Mouse (Mus musculus) frontal cortex, postnatal 36 days (tissue): ENCODE measurements around the gene Uqcr10.
A peak's percentile ranks its signal among the peaks of the same experiment; 100 is the strongest.

ENCODE experiments used
- DNase-seq, 2 experiments: peaks; one replicate each; pipeline ENCODE4 v3.0.0; 2022; ENCODE audit warnings: low spot score in 2 of 2

Uqcr10 gene

DNA sequence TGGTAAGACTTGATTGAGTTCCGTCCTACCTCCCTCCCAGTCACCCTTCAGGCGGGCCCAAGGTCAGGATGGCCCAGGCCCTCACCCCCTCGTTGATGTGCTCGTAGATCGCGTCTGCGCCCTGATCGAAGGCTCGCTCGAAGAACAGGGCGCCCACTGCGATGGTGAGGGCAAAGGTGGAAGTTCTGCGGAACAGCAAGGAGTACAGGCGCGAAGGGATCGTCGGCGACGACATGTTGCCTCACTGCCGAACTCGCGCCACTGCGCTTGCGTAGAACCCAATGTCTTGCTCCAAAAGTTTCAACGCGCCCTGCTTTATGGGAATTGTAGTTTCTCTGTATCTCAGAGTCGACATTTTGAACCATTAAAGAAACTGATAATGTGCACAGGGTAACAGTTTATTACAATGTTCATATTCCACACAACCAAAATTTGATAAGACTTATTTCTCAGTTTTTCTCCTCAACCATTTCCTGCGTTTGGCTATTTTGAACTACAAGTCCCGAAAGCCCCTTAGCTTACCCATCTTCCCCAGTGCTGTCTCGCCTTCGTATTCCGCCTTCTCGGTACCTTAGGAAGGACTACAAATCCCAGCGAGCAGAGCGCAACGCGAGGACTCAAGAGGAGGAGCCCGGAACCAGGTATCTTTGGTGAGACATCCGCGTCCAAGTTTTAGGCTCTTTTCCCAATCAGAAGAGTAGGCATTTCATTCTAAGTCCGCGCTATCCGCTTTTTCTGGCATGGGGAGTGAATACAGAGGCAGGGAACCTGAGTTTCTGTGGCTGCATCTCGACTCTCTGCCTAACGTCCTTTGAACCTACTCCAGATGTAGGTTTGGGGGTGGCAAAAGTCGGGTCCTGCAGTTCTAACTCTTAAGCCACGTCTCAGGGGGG is at the start of gene Uqcr10, which contains the start of gene Zmat5:
Gene Uqcr10 (minus strand): TSS at position 271 of the 893 bp plus-strand sequence.
Gene Zmat5 (plus strand): TSS at position 607 of the 893 bp plus-strand sequence.
- peak; percentile 91 to 94 for DNase-seq

DNA sequence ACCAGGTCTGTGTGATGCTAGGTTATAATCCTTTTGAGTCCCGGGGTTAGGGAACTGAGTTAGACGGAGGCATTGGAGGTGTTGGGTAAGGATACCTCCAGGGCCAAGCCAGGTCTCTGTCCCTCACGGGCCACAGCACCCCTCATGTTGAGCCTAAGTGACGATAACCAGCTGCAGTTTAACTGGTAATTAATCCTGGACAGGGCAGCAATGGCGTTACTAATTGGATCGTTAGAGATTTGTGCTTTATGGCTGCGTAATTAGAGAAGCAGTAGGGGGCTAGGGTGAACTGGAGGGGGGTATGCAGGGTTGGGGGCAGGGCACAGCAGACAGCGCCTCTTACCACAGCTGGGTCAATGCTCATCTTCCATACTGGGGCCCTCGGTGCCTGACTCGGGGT is 48.7 kb upstream of the Uqcr10 start:
- DNase-seq, result no peak

GRCm38 (mm10) chr11:4750263-4750662 is 46.1 kb upstream of the Uqcr10 start:
- DNase-seq, result no peak

GRCm38 (mm10) chr11:4747285-4747684 is 43.1 kb upstream of the Uqcr10 start:
- DNase-seq, result no peak

- DNase-seq, result no peak
Measured at GRCm38 (mm10) chr11:4746733-4747132, 42.6 kb upstream of the Uqcr10 start, which contains the start of gene Cabp7. Gene Cabp7 (minus strand): TSS chr11:4746778.

- DNase-seq, result no peak
Measured at GRCm38 (mm10) chr11:4745969-4746368, 41.8 kb upstream of the Uqcr10 start.

GRCm38 (mm10) chr11:4744691-4745090 is 40.5 kb upstream of the Uqcr10 start:
- DNase-seq, result no peak

GRCm38 (mm10) chr11:4740785-4741184 is 36.6 kb upstream of the Uqcr10 start:
- DNase-seq, result no peak

GRCm38 (mm10) chr11:4738719-4739118 is 34.6 kb upstream of the Uqcr10 start:
- DNase-seq, result no peak

DNA sequence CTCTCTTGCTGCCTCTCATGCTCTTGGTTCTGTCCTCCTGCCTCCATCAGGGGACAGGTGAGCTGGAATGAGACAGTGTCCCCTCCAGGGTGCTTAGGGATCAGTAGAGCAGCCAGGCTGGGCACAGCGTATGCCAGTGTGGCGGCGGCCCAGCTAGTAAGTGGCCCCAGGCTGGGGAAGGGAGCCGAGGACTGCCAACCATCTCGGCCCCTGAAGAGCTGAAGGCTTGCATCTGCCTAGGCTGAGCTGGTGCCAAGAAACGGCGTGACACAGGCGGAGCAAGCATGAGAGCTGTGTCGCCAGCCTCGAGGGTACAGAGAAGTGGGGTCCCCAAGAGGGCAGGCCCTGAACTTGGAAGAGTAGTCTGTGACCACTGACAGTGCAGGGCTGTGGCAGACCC is 33.5 kb upstream of the Uqcr10 start:
- no peak for DNase-seq

GRCm38 (mm10) chr11:4736355-4736754 is 32.2 kb upstream of the Uqcr10 start:
- no peak for DNase-seq

GRCm38 (mm10) chr11:4734179-4734578 is 30.0 kb upstream of the Uqcr10 start:
- DNase-seq, result no peak

DNA sequence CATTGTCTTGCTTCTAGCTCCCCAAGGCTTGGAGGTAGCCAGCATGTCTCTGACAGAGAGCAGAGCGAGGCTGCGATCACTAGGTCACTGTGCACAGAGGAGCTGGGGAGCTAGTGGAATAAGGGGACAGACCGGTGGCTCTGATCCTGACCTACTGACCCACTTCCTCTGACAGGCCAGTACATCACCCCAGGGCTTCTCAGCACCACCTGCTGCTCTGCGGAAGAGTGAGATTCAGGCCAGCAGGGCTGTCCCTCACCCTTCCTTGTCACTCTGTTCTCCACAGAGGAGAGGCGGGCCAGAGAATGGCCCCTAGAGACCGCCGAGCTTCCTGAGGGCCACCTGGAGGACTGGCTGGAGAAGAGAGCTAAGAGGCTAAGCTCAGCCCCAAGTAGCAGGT is 27.6 kb upstream of the Uqcr10 start:
- no peak for DNase-seq

GRCm38 (mm10) chr11:4730913-4731312 is 26.8 kb upstream of the Uqcr10 start:
- DNase-seq, result no peak

DNA sequence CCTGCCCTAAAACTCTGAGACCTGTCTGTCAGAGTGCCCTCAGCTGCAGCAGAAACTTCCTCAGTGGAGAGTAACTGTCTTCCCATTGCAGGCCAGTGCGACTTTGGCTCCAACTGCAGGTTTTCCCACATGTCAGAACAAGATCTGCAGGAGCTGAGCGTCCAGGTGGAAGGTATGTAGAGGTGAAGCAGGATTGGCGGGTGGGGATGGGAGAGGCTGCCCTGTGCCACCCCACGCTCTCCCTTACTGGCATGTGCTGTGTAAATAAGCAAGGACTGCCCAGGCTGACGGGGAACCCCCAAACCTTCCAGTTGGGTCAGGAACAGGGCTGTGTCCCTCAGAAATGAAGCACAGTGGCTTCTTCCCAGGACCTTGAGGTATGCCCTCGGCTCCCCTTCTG is 26.0 kb upstream of the Uqcr10 start:
- no peak for DNase-seq

DNA sequence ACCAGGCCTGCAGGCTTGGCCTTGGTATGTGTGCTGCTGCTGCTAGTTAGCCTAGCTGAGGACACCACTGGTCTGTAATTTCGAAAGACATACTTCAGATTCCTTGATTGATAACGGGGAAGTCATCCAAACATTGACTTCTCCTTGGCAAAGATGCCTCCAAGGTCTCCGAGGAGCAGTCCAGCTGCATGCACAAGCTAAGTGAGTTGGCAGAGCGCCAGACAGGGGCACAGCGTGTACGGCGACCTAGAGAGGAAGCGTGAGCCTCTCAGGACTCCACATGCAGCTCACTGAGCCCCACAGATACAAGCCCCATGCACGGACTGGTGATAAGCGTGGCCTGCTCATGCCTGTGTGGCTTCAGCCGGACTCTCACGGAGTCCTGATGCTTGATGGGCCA is 25.5 kb upstream of the Uqcr10 start:
- no peak for DNase-seq

- no peak for DNase-seq
Measured at GRCm38 (mm10) chr11:4721728-4722127, 17.6 kb upstream of the Uqcr10 start.

DNA sequence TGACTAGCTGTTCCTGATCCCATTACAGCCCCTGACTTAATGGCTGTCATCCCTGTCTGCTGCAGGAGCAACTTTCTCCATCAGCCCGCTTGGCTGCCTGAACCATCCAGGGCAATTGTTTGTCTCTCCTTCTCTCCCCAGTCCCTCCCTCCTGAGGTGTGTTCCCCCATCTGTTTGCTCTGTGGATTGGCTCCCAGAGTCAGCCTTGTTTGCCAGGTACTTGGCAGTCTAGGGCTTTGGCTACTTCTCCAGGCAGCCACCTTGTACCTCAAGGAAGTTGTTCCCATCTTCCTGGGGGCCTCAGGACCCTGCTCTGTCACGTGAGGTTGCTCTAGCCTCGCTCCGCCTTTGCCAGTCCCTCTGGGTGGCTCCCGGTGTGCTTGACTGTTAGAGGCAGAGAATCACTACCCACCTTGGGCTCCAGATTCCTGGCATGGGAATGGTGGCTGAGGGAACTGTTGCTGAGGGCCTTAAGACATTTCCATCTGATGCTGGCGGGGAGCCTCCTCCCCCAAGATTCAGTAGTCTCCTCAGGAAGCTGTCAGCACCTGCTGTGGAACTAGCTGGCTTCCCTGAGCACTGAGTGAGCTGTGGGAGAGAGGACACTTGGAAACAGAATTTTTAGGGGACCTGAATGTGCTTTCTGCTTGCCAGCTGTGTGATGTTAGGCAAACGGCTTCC is 16.9 kb upstream of the Uqcr10 start:
- DNase-seq, result no peak

DNA sequence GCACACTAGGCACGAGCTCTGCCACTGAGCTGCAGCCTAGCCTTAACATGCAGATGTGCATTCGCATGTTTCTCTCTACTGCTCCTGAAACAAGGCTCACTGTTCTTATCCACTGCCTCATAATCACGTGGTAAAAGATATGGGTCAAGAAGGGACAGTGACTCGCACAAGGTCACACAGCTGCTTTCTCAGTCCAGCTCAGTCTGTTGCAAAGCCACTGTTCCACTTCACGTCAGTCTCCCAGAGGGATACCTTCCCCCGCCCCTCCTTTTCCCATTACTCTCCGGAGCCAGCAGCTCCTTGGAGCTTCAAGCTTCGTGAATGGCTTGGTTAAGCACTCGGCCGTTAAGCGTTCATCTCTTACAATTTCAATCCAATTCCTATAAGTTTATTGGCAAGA is 16.3 kb upstream of the Uqcr10 start:
- no peak for DNase-seq

DNA sequence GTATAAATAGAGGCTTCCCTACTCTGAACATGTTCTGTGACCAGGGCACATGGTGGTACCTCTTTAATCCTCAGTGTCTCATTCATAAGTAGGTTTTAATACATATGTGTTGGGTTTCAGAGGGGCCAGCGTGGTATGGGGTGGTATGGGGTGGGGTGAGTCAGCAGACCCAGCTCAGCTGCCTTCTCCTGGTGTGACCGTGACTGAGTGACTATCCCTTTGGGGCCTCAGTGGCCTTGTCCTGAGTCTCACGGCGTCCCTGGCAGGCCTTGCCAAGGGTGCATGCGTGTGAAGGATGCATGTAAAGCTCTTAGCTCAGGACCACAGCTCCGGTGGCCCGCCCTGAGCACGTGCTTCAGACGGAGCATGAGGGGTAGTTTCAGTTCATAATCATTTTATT is 15.8 kb upstream of the Uqcr10 start:
- no peak for DNase-seq

GRCm38 (mm10) chr11:4718548-4718947 is 14.4 kb upstream of the Uqcr10 start:
- no peak for DNase-seq

DNA sequence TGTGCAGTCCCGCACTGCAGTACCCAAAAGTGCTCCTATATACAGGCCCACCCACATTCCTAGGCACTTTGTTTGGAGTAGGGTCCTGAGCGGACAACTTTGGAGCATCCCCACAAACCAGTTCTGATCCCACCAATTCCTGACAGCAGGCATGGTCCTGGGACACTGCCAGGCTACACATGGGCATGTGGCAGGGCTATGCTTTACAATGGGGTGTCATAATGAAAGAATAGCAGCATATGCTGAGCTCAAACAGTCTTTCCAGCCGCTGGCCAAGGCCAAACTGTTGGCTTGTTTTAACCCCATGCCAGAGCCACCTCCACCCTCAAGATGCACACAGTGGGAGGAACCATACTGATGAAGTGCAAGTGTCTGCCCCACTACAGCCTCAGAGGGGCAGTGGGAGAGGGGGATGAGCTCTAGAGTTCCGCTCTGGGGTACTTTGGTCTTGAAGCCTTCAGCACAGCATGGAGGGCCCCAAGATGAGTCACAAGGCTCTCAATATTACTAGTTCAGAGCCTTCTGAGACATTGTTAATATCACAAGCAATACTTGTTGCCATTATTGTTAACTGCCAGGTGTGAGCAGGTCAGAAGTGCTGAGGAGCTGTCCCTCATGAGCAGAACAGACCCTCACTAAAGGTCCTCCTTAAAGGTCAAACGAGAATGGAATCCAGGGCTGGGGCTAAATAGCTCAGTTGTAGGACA is 12.5 kb upstream of the Uqcr10 start:
- no peak for DNase-seq
